Mouse (Mus musculus): Measurements from ENCODE around the gene Ece1. TPM values are rescaled to one million over a fixed set of nuclear protein-coding genes. Genes with fewer than 3 reads are reported as not detected.

Ece1 gene
- polyA plus RNA-seq, 1 experiment from 2014 or later, result 35.2 TPM

GRCm38 (mm10) chr4:137936134-137936533 is 74.1 kb downstream of the Ece1 start:
- WGBS, result 95% methylated on average over 4 of the region's 4 CpGs
- no peaks in the 10 kb centered on the region; the same call in 1 of the 2 replicates for H3K9me3 ChIP-seq (ENCODE audit: control insufficient read depth, low read length)
- no peak overlapping the region for H3K9ac ChIP-seq (ENCODE audit: low read length)
- peaks cover 8% of the 10 kb centered on the region; the same call in 1 of the 2 replicates for H3K27me3 ChIP-seq (ENCODE audit: control insufficient read depth, insufficient read depth, low read length)
- H3K36me3 ChIP-seq (ENCODE audit: control insufficient read depth, insufficient read depth, low read length), result no peaks in the 10 kb centered on the region; the same call in 1 of the 2 replicates
- H3K4me3 ChIP-seq (ENCODE audit: low read depth, low read length), result no peak overlapping the region
- no peak overlapping the region for H3K27ac ChIP-seq (ENCODE audit: low read depth, low read length)
- no peak overlapping the region for H3K4me2 ChIP-seq (ENCODE audit: low read depth, low read length, severe bottlenecking)
- peaks cover 8% of the 10 kb centered on the region for H3K4me1 ChIP-seq (replicated peaks; ENCODE audit: control insufficient read depth, insufficient read depth, low read length)
- DNase-seq (ENCODE audit: low spot score) (no peak), ATAC-seq (replicated peaks; ENCODE audit: low FRiP score) (no peak)

- WGBS, result 93% methylated on average over 10 of the region's 10 CpGs
- ATAC-seq (replicated peaks; ENCODE audit: low FRiP score) (no peak), DNase-seq (ENCODE audit: low spot score) (no peak)
- Histone ChIP-seq H3K9ac (ENCODE audit: low read length) (no peak overlapping the region), H3K27me3 (ENCODE audit: control insufficient read depth, insufficient read depth, low read length) (no peaks in the 10 kb centered on the region), H3K4me2 (ENCODE audit: low read depth, low read length, severe bottlenecking) (no peak overlapping the region), H3K9me3 (ENCODE audit: control insufficient read depth, low read length) (no peaks in the 10 kb centered on the region), H3K27ac (ENCODE audit: low read depth, low read length) (no peak overlapping the region), H3K4me1 (replicated peaks; ENCODE audit: control insufficient read depth, insufficient read depth, low read length) (0 out of 2 replicates have a peak, but pooled peaks cover 4% of the 10 kb centered on the region), H3K36me3 (ENCODE audit: control insufficient read depth, insufficient read depth, low read length) (no peaks in the 10 kb centered on the region; the same call in 1 of the 2 replicates), H3K4me3 (ENCODE audit: low read depth, low read length) (no peak overlapping the region)
Observed at GRCm38 (mm10) chr4:137940061-137940460, 78.0 kb downstream of the Ece1 start.

GRCm38 (mm10) chr4:137941131-137941844 is 79.3 kb downstream of the Ece1 start:
- 0 out of 2 replicates have a peak, but pooled peaks cover 4% of the 10 kb centered on the region for H3K4me1 ChIP-seq (replicated peaks; ENCODE audit: control insufficient read depth, insufficient read depth, low read length)
- H3K9ac ChIP-seq (ENCODE audit: low read length), result no peak overlapping the region
- H3K27me3 ChIP-seq (ENCODE audit: control insufficient read depth, insufficient read depth, low read length), result no peaks in the 10 kb centered on the region
- no peaks in the 10 kb centered on the region for H3K36me3 ChIP-seq (ENCODE audit: control insufficient read depth, insufficient read depth, low read length)
- H3K9me3 ChIP-seq (ENCODE audit: control insufficient read depth, low read length), result no peaks in the 10 kb centered on the region
- H3K4me3 ChIP-seq (ENCODE audit: low read depth, low read length), result no peak overlapping the region
- no peak for ATAC-seq (replicated peaks; ENCODE audit: low FRiP score)
- WGBS, result 93% methylated on average over 12 of the region's 12 CpGs
- H3K27ac ChIP-seq (ENCODE audit: low read depth, low read length), result no peak overlapping the region
- no peak for DNase-seq (ENCODE audit: low spot score)
- H3K4me2 ChIP-seq (ENCODE audit: low read depth, low read length, severe bottlenecking), result no peak overlapping the region

- Histone ChIP-seq H3K4me2 (ENCODE audit: low read depth, low read length, severe bottlenecking) (no peak overlapping the region), H3K9me3 (ENCODE audit: control insufficient read depth, low read length) (no peaks in the 10 kb centered on the region), H3K36me3 (ENCODE audit: control insufficient read depth, insufficient read depth, low read length) (no peaks in the 10 kb centered on the region), H3K27me3 (ENCODE audit: control insufficient read depth, insufficient read depth, low read length) (no peaks in the 10 kb centered on the region), H3K4me1 (replicated peaks; ENCODE audit: control insufficient read depth, insufficient read depth, low read length) (0 out of 2 replicates have a peak, but pooled peaks cover 4% of the 10 kb centered on the region), H3K9ac (ENCODE audit: low read length) (no peak overlapping the region), H3K4me3 (ENCODE audit: low read depth, low read length) (no peak overlapping the region), H3K27ac (ENCODE audit: low read depth, low read length) (no peak overlapping the region)
- WGBS, result 69% methylated on average over 17 of the region's 17 CpGs
- no peak for ATAC-seq (replicated peaks; ENCODE audit: low FRiP score)
- DNase-seq (ENCODE audit: low spot score), result no peak
Observed at GRCm38 (mm10) chr4:137941871-137942781, 80.1 kb downstream of the Ece1 start.

GRCm38 (mm10) chr4:137942782-137943486 is 80.9 kb downstream of the Ece1 start:
- no peak for DNase-seq (ENCODE audit: low spot score)
- WGBS, result 37% methylated on average over 9 of the region's 9 CpGs
- no peak for ATAC-seq (replicated peaks; ENCODE audit: low FRiP score)
- no peaks in the 10 kb centered on the region for H3K36me3 ChIP-seq (ENCODE audit: control insufficient read depth, insufficient read depth, low read length)
- H3K9ac ChIP-seq (ENCODE audit: low read length), result no peak overlapping the region
- no peak overlapping the region for H3K4me2 ChIP-seq (ENCODE audit: low read depth, low read length, severe bottlenecking)
- H3K9me3 ChIP-seq (ENCODE audit: control insufficient read depth, low read length), result no peaks in the 10 kb centered on the region
- 0 out of 2 replicates have a peak, but pooled peaks cover 4% of the 10 kb centered on the region for H3K4me1 ChIP-seq (replicated peaks; ENCODE audit: control insufficient read depth, insufficient read depth, low read length)
- H3K27ac ChIP-seq (ENCODE audit: low read depth, low read length), result no peak overlapping the region
- H3K4me3 ChIP-seq (ENCODE audit: low read depth, low read length), result no peak overlapping the region
- H3K27me3 ChIP-seq (ENCODE audit: control insufficient read depth, insufficient read depth, low read length), result no peaks in the 10 kb centered on the region

GRCm38 (mm10) chr4:137943540-137943939 is 81.5 kb downstream of the Ece1 start:
- no peak overlapping the region for H3K4me2 ChIP-seq (ENCODE audit: low read depth, low read length, severe bottlenecking)
- H3K4me3 ChIP-seq (ENCODE audit: low read depth, low read length), result no peak overlapping the region
- no peaks in the 10 kb centered on the region for H3K9me3 ChIP-seq (ENCODE audit: control insufficient read depth, low read length)
- DNase-seq (ENCODE audit: low spot score) (no peak), ATAC-seq (replicated peaks; ENCODE audit: low FRiP score) (no peak)
- H3K9ac ChIP-seq (ENCODE audit: low read length), result no peak overlapping the region
- H3K27me3 ChIP-seq (ENCODE audit: control insufficient read depth, insufficient read depth, low read length), result no peaks in the 10 kb centered on the region
- 0 out of 2 replicates have a peak, but pooled peaks cover 4% of the 10 kb centered on the region for H3K4me1 ChIP-seq (replicated peaks; ENCODE audit: control insufficient read depth, insufficient read depth, low read length)
- WGBS, result 91% methylated on average over 10 of the region's 10 CpGs
- H3K27ac ChIP-seq (ENCODE audit: low read depth, low read length), result no peak overlapping the region
- no peaks in the 10 kb centered on the region for H3K36me3 ChIP-seq (ENCODE audit: control insufficient read depth, insufficient read depth, low read length)

GRCm38 (mm10) chr4:137945376-137945775 is 83.3 kb downstream of the Ece1 start:
- ATAC-seq (replicated peaks; ENCODE audit: low FRiP score), result no peak
- DNase-seq (ENCODE audit: low spot score), result no peak
- H3K4me2 ChIP-seq (ENCODE audit: low read depth, low read length, severe bottlenecking), result no peak overlapping the region
- H3K4me1 ChIP-seq (replicated peaks; ENCODE audit: control insufficient read depth, insufficient read depth, low read length), result 0 out of 2 replicates have a peak, but pooled peaks cover 4% of the 10 kb centered on the region
- H3K9ac ChIP-seq (ENCODE audit: low read length), result no peak overlapping the region
- no peaks in the 10 kb centered on the region for H3K9me3 ChIP-seq (ENCODE audit: control insufficient read depth, low read length)
- 68% methylated on average over 4 of the region's 4 CpGs for WGBS
- no peaks in the 10 kb centered on the region for H3K27me3 ChIP-seq (ENCODE audit: control insufficient read depth, insufficient read depth, low read length)
- H3K27ac ChIP-seq (ENCODE audit: low read depth, low read length), result no peak overlapping the region
- H3K36me3 ChIP-seq (ENCODE audit: control insufficient read depth, insufficient read depth, low read length), result no peaks in the 10 kb centered on the region
- H3K4me3 ChIP-seq (ENCODE audit: low read depth, low read length), result no peak overlapping the region

- Histone ChIP-seq H3K27me3 (ENCODE audit: control insufficient read depth, insufficient read depth, low read length) (no peaks in the 10 kb centered on the region), H3K4me2 (ENCODE audit: low read depth, low read length, severe bottlenecking) (no peak overlapping the region), H3K9me3 (ENCODE audit: control insufficient read depth, low read length) (no peaks in the 10 kb centered on the region), H3K4me3 (ENCODE audit: low read depth, low read length) (no peak overlapping the region), H3K4me1 (replicated peaks; ENCODE audit: control insufficient read depth, insufficient read depth, low read length) (0 out of 2 replicates have a peak, but pooled peaks cover 4% of the 10 kb centered on the region), H3K27ac (ENCODE audit: low read depth, low read length) (no peak overlapping the region), H3K36me3 (ENCODE audit: control insufficient read depth, insufficient read depth, low read length) (no peaks in the 10 kb centered on the region), H3K9ac (ENCODE audit: low read length) (no peak overlapping the region)
- ATAC-seq (replicated peaks; ENCODE audit: low FRiP score), result no peak
- DNase-seq (ENCODE audit: low spot score), result no peak
- 88% methylated on average over 11 of the region's 11 CpGs for WGBS
Observed at GRCm38 (mm10) chr4:137946419-137946818, 84.4 kb downstream of the Ece1 start.

Measured in forebrain, embryonic 11.5 days (tissue).